Mouse (Mus musculus): ENCODE data around the gene Setd1a. TPM values are rescaled to one million over a fixed set of nuclear protein-coding genes. Genes with fewer than 3 reads are reported as not detected.
A peak's percentile ranks its signal among the peaks of the same experiment; 100 is the strongest.

The Setd1a gene
- polyA plus RNA-seq, 1 experiment from 2014 or later, result 30.0 TPM

DNA sequence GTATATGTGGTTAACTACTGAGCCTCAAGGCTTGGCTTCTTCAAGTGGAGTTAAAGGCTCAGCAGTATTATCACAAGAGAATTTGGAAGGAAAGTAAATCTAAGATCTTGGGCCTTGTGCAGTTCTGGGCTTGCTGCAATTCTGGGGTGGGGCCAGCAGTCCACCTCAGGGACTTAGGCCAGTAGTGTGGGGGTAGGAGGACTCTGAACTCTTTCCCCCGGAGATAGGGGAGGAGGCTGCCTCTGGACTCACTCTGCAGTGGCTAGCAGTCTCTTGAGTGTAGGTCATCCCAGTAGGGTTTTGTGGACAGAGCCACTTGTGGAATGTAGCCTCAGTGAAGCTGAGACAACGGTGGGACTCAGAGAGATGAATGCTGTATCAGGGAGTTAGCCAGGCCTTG is 10.7 kb upstream of the Setd1a start:
- CTCF ChIA-PET, result no interaction called here

DNA sequence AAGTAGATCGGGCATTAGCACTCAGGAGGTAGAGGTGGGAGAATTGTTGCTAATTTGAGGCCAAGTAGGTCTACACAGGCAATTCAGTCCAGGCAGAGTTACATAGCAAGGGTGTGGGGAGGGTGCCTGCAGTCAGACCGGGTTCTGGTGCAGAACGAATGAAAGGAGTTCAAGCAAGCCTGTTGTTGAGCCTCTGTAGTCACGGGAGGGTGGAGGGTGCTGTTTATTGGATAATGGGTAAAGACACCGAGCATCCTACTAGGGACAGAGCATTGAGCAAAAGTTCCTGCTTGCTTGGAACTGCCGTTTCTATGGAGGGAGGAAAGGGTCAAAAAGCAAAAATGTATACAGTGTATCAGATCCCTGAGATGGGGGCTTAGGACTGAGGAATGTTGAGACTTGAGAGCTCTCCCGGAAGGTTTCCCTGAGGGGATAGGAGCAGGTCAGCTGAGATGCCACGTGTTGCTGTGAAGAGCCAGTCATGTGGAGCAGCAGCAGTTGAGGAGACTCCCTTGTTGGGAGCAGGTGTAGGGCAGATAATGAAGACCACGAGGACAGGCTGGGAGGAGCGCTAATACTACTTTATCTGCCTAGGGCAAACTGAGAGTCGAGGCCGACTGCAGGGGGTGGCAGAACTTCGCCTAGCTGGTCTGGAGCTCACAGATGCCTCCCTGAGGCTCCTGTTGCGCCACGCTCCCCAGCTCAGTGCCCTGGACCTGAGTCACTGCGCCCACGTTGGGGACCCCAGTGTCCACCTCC is 9.4 kb upstream of the Setd1a start:
- no peaks in the 10 kb centered on the region for H3K27me3 ChIP-seq
- ATAC-seq (no peak), DNase-seq (ENCODE audit: low read depth, low spot score) (no peak)
- TF ChIP-seq CTCF (IDR thresholded peaks at IDR 0.05), result no peak
- CTCF ChIA-PET, result no interaction called here
- POLR2A ChIA-PET, result interaction anchor here (0.7 kb wide), 1 partner anchor 85 kb away, joined by 3 read pairs; no protein-coding TSS in a partner anchor
- in situ Hi-C loops (cut with MboI; ENCODE audit: low pct_unique_long_range_greater_than_20kb), result no loop called here

More for the DNA sequence above, 10.7 kb upstream of the Setd1a start:
- in situ Hi-C loops (cut with MboI; ENCODE audit: low pct_unique_long_range_greater_than_20kb), result no loop called here
- ATAC-seq (no peak), DNase-seq (ENCODE audit: low read depth, low spot score) (no peak)
- H3K27me3 ChIP-seq, result no peaks in the 10 kb centered on the region
- POLR2A ChIA-PET, result no interaction called here
- TF ChIP-seq CTCF (IDR thresholded peaks at IDR 0.05), result no peak

DNA sequence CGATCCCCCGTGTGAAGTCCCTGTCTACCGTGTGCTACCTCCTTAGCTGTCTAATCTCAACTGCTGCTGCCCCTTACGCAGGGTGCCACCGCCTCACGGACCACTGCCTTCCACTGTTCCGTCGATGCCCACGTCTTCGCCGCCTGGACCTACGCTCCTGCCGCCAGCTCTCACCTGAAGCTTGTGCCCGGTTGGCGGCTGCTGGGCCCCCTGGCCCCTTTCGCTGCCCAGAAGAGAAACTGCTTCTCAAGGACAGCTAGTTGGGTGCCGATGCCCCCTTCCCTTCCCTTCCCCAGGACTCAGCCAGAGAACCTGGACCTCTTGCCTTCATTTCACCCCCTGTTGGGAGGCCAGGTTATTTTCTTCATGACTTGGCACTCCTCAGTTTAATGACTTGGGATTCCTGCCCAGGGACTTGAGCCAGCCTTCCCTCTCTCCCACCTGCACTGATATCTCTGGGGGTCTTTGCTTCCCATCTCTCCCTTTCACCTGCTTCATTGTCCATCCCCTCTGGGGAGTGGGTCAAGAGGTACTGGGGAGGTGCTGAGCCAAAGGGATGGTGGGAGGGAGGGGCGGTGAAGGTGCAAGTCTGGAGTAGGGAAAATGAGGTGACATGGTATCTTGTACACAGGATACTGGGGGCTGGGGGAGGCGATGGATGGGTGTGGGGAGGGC is 8.7 kb upstream of the Setd1a start:
- H3K27me3 ChIP-seq, result no peaks in the 10 kb centered on the region
- POLR2A ChIA-PET, result interaction anchor here (0.7 kb wide), 1 partner anchor 84 kb away, joined by 3 read pairs; no protein-coding TSS in a partner anchor
- TF ChIP-seq CTCF (IDR thresholded peaks at IDR 0.05), result no peak
- no peak for ATAC-seq
- in situ Hi-C loops (cut with MboI; ENCODE audit: low pct_unique_long_range_greater_than_20kb), result no loop called here
- CTCF ChIA-PET, result interaction anchor here (1.2 kb wide), 1 partner anchor 8 kb away, joined by 3 read pairs; no protein-coding TSS in a partner anchor
- no peak for DNase-seq (ENCODE audit: low read depth, low spot score)

DNA sequence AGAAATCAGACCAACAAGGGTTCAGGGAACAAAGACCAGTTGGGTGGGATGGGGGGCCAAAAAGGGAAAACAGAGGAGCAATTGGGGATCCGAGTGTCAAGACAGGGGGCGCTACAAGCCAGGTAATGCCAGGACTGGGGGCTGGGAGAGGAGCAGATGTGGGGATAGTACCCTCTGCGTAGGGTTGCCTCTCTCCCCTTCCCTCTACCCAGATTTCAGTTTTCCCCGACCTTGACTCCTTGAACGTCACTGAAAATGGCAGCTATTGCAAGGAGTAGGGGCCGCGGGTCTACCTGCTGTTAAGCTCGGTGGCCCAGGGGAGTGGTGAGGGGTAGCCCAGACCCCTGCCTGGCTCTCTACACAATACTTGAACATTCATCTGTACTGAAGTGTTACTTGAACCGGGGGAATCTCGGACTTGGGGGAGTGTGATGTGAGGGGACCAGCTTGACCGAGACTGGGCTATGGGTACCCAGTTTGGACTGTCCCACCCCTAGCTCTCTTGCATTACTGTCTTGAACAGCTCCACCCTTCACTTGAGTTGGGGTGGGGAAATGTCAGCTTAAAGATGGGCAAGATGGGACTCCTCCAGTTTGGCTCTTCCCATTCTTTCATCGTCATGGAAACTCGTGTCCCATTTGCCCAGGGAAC is 8.0 kb upstream of the Setd1a start:
- ATAC-seq (no peak), DNase-seq (ENCODE audit: low read depth, low spot score) (no peak)
- no peaks in the 10 kb centered on the region for H3K27me3 ChIP-seq
- ChIA-PET CTCF (interaction anchor here (0.7 to 1.2 kb wide), 2 partner anchors 9 to 16 kb away, joined by 3 to 4 read pairs; no protein-coding TSS in a partner anchor), POLR2A (interaction anchor here (0.6 kb wide), 1 partner anchor 19 kb away, joined by 3 read pairs; no protein-coding TSS in a partner anchor)
- TF ChIP-seq CTCF (IDR thresholded peaks at IDR 0.05), result no peak
- in situ Hi-C loops (cut with MboI; ENCODE audit: low pct_unique_long_range_greater_than_20kb), result no loop called here

DNA sequence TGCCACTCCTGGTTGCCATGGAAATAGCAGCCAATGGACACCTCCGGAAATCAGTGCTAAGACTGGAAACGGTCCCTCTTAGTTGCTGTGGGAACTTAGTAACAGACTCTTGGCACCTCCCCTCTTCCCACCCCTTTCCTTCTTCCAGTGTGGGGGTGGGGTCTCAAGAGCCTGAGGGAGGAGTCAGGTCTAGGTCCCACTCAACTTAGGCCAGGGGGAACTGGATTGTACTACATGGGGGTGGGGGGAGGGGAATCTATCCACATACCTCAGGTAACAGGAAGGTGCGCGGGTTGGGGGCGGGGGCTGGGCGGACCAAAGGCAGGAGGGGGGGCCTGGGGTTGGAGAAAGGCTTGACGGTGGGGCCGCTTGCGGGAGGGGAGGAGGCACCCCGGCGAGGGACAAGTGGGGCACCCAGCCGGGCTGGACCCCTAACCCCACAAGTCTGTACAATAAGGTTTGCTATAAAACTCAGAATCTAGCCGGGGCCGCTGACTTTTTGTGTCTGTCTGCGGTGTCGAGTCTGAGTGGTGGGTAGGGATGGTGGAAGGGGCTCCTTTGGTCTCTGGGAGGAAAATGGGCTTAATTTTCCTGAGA is 7.4 kb upstream of the Setd1a start:
- CTCF ChIA-PET, result interaction anchor here (0.7 to 1.2 kb wide), 2 partner anchors 9 to 16 kb away, joined by 3 to 4 read pairs; no protein-coding TSS in a partner anchor
- no peak for TF ChIP-seq CTCF (IDR thresholded peaks at IDR 0.05)
- ATAC-seq (peak; percentile 77), DNase-seq (ENCODE audit: low read depth, low spot score) (no peak)
- in situ Hi-C loops (cut with MboI; ENCODE audit: low pct_unique_long_range_greater_than_20kb), result no loop called here
- no peaks in the 10 kb centered on the region for H3K27me3 ChIP-seq
- POLR2A ChIA-PET, result interaction anchor here (0.6 kb wide), 1 partner anchor 20 kb away, joined by 3 read pairs; no protein-coding TSS in a partner anchor

DNA sequence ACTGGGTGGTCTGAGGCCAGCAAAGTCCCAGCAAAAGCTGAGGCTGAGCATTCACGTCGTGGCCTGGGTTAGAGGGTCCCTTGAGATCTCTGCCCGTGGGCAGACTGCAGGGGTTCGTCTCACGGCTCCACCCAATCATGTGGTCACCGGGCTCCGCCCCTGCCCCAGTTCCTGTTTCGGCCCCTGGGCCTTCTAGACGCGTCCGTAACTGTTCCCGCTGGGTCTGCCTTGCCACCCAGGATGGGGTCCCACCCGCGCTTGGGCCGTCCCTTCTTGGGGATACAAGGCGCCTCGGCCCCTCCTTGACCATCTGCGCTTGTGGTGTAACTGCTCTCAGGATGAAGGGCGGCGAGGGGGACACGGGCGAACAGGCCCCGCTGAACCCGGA is 6.8 kb upstream of the Setd1a start, which contains the start of gene Orai3:
Orai3 (plus strand) TSS at position 165 of the 388 bp plus-strand sequence.
- ATAC-seq (peak; percentile 71), DNase-seq (ENCODE audit: low read depth, low spot score) (no peak)
- no peak for TF ChIP-seq CTCF (IDR thresholded peaks at IDR 0.05)
- in situ Hi-C loops (cut with MboI; ENCODE audit: low pct_unique_long_range_greater_than_20kb), result no loop called here
- POLR2A ChIA-PET, result interaction anchor here (0.8 to 1.2 kb wide), 2 partner anchors 16 to 31 kb away, joined by 3 to 4 read pairs; partner anchors contain the start of gene Hsd3b7
- CTCF ChIA-PET, result interaction anchor here (1.2 kb wide), 1 partner anchor 31 kb away, joined by 3 read pairs; the partner anchor contains the start of gene Hsd3b7
- H3K27me3 ChIP-seq, result no peaks in the 10 kb centered on the region

DNA sequence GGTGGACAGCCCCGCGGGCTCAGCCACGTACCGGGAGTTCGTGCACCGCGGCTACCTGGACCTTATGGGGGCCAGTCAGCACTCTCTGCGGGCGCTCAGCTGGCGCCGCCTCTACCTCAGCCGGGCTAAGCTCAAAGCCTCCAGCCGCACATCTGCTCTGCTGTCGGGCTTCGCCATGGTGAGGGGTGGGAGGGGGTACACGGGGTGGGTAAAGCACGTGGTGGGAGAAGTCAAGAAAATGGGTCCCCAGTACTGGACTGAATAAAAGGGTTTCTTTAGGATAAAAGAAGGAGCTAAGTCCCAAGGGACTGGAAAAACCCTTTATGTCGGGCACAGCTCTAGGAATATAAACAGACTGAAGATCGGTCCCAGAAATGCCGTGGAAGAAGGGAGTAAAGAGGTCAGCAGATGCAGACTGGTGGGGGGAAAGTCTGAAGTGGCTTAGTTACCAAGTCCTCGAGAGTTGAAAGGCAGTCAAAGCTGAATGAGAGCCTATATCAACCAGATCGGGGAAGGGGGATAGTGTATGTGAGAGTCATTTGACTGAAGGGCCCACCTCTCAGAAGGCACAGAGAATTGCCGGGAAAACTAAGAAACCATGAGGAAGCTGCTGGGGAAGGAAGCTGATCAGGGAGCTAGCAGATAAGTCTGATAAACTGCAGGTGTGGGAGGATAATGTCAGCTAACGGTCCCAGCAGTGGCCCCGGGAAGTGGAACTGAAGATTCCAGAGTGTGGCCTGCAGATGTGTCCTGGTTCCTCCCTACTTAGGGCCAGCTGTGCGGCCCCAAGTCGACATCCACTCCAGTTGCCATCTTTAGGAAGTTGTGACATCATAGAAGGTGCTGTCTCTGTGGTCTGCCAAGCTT is 6.2 kb upstream of the Setd1a start:
- TF ChIP-seq CTCF (IDR thresholded peaks at IDR 0.05), result no peak
- in situ Hi-C loops (cut with MboI; ENCODE audit: low pct_unique_long_range_greater_than_20kb), result no loop called here
- DNase-seq (ENCODE audit: low read depth, low spot score), result no peak
- ChIA-PET CTCF (interaction anchor here (1.2 to 1.3 kb wide), 4 partner anchors 10 to 166 kb away, joined by 3 to 7 read pairs (median 4); partner anchors contain the start of gene Hsd3b7), POLR2A (interaction anchor here (0.8 to 1.2 kb wide), 2 partner anchors 16 to 30 kb away, joined by 3 to 4 read pairs; partner anchors contain the start of gene Hsd3b7)
- ATAC-seq, result peak; percentile 47
- no peaks in the 10 kb centered on the region for H3K27me3 ChIP-seq

DNA sequence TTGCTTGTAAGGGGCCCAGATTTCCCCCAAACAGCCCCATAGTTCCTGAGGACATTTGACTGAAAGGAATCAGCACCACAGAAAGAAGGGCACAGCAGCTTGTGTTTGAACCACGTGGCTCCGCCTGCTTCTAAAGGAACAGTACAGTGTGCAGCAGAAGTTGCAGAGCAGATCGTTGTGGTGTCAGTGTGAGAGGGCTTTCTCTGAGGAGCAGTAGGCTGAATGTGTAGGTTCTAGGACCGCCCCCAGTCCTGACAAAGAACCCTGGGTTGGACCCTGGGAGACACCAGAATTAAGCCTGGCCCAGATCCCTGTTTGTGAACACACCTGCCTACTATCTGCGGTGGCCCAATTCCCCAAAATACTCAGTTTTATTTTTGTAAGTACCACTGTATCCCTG is 5.2 kb upstream of the Setd1a start:
- no peak for TF ChIP-seq CTCF (IDR thresholded peaks at IDR 0.05)
- ATAC-seq (no peak), DNase-seq (ENCODE audit: low read depth, low spot score) (no peak)
- POLR2A ChIA-PET, result no interaction called here
- CTCF ChIA-PET, result interaction anchor here (1.2 to 1.3 kb wide), 3 partner anchors 11 to 165 kb away, joined by 3 to 7 read pairs (median 5); no protein-coding TSS in a partner anchor
- no peaks in the 10 kb centered on the region for H3K27me3 ChIP-seq
- in situ Hi-C loops (cut with MboI; ENCODE audit: low pct_unique_long_range_greater_than_20kb), result no loop called here

DNA sequence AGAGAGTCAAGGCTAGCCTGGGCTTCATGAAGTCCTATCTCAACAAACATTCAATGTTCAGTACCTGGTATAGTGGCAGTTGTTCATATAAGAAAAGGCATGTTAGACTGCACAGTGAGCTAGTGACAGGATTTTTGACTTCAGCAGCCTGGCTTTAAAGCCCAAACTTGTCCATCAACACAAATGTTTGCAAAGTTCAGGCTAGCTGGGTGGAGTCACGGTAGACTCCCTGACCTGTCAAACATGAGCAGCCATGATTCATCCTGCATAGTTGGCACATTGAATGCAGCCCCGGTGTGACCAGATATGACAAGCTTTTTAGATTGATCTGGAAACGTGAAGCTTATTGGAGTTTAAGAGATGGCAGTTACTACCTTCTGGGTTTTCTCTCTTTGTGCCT is 4.4 kb upstream of the Setd1a start:
- no peak for TF ChIP-seq CTCF (IDR thresholded peaks at IDR 0.05)
- ATAC-seq (no peak), DNase-seq (ENCODE audit: low read depth, low spot score) (no peak)
- no peaks in the 10 kb centered on the region for H3K27me3 ChIP-seq
- ChIA-PET CTCF (no interaction called here), POLR2A (no interaction called here)
- in situ Hi-C loops (cut with MboI; ENCODE audit: low pct_unique_long_range_greater_than_20kb), result no loop called here

Measured in Patski (cell line).